Mouse (Mus musculus): ENCODE data around the gene Rbms3.

Gene Rbms3

GRCm38 (mm10) chr9:117371980-117372379 lies 257.7 kb downstream of the Rbms3 start:
- DNase-seq, result no peak

GRCm38 (mm10) chr9:117370086-117370485 lies 259.6 kb downstream of the Rbms3 start:
- DNase-seq, result no peak

DNA sequence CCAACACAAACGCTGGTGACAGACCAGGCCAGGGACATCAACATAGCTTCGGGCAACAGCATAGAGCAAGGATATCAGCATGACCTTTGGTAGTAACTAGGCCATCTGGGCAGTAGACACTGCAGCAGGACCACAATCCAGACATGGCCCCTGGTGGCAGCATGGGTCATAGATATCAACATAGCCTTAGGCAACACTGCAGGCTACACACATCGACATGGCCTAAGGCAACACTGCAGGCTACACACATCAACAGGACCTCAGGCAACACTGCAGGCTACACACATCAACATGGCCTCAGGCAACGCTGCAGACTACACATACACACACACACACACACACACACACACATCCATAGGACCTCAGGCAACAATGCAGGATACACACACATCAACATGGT lies 261.7 kb downstream of the Rbms3 start:
- no peak for DNase-seq

- DNase-seq, result no peak
Measured at GRCm38 (mm10) chr9:117364610-117365009, 265.1 kb downstream of the Rbms3 start.

DNA sequence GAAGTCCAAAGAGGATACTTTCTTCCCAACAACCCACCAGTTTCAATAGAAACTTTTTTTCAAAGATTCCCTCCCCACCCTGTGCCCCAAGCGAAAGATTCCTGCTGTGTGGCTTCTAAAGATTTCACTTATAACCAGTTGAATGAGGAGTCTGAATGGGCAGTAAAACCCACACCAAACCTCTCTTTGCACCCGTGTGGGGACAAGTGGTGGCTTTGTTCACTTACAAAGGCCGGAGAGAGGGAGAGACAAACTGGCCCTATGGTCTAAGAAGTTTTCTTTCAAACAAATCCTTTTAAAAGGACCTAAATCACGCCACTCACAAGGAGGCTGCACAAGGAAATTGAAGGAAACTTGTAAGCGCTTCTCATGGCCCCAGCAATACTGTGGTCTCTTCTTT lies 268.3 kb downstream of the Rbms3 start:
- no peak for DNase-seq

DNA sequence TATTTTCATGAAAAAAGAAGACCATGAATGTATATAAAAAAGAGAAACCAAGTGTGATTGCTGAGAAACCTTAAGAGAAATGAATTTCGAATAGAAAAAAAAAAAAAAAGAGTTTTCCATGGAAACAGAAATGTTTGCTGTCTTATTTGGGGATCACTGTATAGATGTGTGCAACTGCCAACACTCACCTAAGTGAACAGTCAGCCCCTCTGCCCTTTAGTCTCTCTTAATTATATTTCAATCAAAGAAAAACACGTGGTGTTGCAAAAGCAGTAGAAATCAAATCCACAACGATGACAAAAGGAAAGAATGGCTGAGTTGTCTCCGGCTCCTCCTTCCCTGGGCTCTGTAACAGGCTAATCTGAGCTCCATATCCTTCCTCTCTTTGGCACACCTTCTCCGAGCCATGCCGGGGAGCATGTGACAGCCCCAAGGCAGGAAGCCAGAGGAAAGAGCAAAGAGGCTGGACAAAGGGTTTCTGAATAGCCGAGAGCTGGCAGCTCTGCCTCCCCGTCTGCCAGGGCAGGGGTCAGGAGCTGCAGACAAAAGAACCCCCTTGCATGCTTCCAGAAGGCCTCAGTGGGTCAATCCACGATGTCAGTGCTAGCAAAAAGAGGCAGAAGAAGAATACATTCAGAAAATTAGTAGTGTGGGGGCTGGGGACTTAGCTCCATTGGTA lies 272.8 kb downstream of the Rbms3 start:
- no peak for DNase-seq

DNA sequence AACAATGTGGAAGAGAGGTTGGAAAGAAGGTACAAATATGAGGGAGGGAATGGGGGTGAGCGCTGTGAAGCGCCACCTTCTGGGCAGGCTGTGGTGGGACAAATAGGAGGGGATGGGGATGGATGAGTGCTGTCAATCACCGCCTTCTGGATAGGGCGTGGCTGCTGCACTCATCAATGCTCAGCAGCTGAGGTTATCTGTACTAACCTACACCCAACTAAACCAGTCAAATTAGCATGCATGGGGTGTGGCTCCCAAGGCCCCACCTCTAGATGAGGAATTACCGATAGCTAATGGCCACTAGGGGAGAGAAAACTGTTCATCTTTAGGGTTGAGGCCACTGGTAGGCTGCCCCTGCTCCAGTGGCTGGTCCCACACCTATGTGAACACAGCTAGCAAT lies 274.2 kb downstream of the Rbms3 start:
- peak; percentile 9 for DNase-seq

GRCm38 (mm10) chr9:117342336-117342735 lies 287.4 kb downstream of the Rbms3 start:
- DNase-seq, result no peak

DNA sequence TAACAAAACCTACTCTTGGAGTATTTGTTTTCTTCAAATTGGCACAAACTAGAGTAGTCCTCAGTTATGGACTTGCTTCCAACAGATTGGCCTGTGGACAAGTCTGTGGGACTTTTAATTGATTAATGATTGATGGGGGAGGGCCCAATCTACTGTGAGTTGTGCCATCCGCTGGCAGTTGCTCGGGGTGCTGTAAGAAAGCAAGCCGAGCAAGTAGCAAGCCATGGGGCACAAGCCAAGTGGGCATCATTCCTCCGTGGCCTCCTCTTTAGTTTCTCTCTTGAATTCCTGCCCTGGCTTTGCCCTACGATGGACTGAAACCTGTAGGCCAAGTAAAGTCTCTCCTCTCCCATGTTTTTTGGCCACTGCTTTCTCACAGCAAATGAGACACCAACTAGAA lies 299.0 kb downstream of the Rbms3 start:
- no peak for DNase-seq

- no peak for DNase-seq
Measured at GRCm38 (mm10) chr9:117319271-117319670, 310.4 kb downstream of the Rbms3 start.

DNA sequence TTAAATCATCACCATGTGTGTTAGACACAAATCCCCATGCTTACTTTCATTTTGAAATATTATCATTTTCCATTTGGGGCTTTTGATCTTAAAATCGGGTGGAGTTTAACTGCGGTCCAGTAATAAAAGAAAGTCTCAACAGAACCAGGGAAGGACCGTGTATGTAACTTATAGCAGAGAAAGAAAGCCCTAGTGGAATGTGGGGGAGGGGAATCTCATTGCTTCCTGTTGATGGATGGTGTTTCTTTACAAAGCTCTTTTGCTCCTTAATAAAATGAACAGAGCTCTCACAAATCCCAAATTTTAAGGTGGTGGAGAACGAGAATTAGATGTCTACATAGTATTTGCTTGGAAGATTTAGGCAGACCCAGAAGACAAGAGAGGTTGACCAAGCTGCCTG lies 311.3 kb downstream of the Rbms3 start:
- DNase-seq, result no peak

DNA sequence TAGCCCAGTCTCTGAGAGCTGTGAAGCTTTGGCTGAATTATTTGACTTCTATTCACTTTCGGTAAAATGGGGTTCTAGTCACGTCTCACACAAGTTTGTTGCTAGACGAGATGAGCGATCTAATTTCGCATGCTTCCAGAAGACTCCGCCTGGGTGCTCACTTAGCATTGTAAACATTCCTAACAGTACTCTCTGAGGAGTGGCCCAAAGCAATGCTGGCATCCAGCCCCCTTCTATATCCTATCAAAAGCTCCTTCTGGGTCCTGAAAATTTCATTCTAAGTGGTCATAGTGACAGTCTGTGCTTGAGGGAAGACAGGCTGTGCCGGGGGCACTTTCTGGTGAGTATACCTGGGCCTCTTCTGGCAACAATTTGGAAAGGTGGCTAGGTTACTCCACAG lies 312.5 kb downstream of the Rbms3 start:
- no peak for DNase-seq

GRCm38 (mm10) chr9:117313642-117314041 lies 316.1 kb downstream of the Rbms3 start:
- DNase-seq, result no peak

DNA sequence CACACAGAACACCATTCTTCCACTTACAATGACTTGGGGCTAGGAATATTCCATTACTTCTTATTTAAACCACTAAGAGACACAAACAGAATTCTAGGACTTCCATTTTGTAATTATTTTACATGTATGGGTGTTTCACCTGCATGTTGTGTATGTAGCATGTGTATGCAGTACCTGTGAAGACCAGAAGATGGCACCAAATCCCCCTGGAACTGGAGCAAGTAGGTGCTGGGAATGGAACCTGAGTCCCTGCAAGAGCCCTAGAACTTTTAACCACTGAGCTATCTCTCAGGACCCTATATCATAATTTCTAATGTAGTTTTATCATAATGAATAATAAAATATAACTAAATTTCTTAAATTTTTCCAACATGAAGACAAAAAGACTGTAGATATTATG lies 319.9 kb downstream of the Rbms3 start:
- no peak for DNase-seq

DNA sequence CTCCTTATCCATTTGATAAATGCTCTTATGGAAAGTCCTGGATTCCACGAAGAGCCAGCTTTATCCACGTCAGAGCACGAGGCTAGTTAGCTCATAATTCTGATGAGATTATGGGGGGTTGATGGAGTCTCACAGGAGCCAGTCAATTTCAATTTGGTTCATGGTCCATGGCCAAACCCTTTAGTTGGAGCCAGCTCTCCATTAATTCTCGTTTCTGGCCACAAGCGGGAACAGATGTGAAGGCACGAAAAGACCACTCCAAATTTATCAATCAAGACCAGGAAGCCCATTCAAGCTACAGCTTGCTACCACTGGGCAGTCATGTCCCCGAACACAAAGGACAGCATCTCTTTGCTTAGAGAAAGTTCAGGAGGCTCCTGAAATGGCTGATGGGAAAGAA lies 330.7 kb downstream of the Rbms3 start:
- no peak for DNase-seq

- DNase-seq, result no peak
Measured at GRCm38 (mm10) chr9:117297662-117298531, 331.8 kb downstream of the Rbms3 start.

DNA sequence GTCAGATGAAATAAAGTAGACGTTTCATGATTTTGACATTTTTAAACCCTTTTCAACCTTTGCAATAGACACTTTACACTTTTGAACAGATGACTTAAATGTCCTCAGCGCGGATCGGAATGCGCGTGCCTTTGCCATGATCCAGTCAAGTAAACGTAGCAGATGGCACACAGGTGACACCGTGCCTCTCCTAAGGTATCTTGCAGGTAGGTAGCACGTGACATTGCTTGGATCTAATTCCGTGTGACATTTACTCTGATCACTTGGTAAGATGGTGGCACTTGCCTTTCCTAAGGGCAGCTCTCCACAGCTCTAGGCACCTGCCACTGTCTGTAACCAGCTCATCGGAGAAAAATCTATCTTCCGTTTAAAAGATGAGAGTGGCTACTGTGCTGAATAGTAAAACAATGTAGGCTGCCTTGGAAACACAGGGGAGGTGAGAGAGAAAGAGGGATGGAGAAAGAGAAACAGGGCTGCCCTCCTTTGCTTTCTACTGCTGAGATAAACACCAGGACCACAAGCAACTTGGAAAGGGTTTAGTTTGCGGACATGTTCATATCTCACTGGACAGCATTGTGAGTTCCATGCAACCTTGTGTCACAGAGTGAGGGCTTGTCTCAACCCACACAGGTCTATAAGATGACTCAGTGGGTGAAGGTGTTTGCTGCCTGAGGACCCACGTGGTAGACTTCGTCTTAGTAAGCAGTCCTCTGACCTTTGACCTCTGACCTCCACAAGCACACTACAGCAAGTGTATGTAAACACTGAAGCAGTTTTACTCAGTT lies 338.5 kb downstream of the Rbms3 start:
- no peak for DNase-seq

GRCm38 (mm10) chr9:117274846-117275245 lies 354.9 kb downstream of the Rbms3 start:
- DNase-seq, result no peak

GRCm38 (mm10) chr9:117259614-117260013 lies 370.1 kb downstream of the Rbms3 start:
- no peak for DNase-seq

DNA sequence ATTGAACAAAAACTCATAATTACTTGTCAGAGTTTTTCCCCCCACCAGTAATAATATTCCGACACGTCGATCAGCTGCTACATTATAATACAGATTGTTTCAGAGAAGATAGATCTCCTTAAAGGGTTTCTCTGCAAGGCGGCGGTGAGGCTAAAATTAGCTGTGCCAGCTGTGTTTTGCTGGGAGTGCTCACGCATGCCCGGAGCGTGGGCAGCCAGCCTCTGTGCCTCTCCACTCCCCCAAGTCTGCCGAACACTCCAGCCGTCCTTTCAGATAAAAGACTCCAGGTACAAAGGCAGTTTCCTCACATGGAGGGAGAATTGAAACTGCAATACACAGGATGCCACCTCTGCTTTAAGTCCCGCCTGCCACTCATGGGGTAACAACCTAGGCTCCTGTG lies 376.4 kb downstream of the Rbms3 start:
- no peak for DNase-seq

DNA sequence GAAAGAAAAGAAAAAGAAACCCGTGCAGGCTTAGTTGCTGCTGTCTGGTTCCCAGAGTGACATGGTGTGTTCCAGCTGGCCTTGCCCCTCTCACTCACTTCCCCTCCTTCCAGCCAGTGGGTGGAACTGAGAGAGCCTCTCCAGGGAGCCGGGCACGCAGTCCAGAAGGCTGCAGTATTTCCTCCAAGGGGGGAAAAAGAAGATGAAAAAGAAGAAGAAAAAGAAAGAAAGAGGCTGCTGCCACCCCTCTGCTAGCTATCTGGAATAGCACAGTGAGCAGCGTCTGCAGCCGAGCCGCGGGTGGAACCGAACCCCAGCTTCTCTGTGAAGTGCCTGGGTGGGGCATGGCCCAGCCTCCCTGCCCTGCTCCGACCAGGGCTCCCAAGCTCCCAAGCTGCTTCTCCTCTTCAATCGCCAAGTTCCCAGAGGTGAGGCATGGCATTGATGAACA lies 377.3 kb downstream of the Rbms3 start:
- DNase-seq, result no peak

- DNase-seq, result no peak
Measured at GRCm38 (mm10) chr9:117251521-117252368, 378.0 kb downstream of the Rbms3 start.

- DNase-seq, result no peak
Measured at GRCm38 (mm10) chr9:117250831-117251165, 378.9 kb downstream of the Rbms3 start.
